Mouse (Mus musculus) heart, adult 2 months (tissue): ENCODE data around the gene Syt14.

ENCODE experiments used
- CTCF ChIP-seq: fragments of 200-600 bp; IDR thresholded peaks from 2 replicates; pipeline ENCODE4 v1.8.1; 2022; ENCODE audit warnings: antibody characterized with exemption, mild to moderate bottlenecking, moderate library complexity
- EP300 ChIP-seq: fragments of 200-500 bp; IDR thresholded peaks from 2 replicates; pipeline ENCODE4 v1.6.1; 2011; ENCODE audit warnings: low read depth, low read length, control low read depth; ENCODE audit not compliant: insufficient read depth
- POLR2A ChIP-seq: fragments of 200-500 bp; IDR thresholded peaks from 2 replicates; pipeline ENCODE4 v1.6.1; 2011; ENCODE audit warnings: mild to moderate bottlenecking, low read depth, low read length, control low read depth; ENCODE audit not compliant: insufficient read depth

- TF ChIP-seq CTCF (no peak), POLR2A (no peak), EP300 (no peak)
Measured at GRCm38 (mm10) chr1:192861305-192861960, 174.1 kb downstream of the Syt14 start.
